Mouse (Mus musculus): ENCODE data around the gene Tm9sf2. TPM values are rescaled to one million over a fixed set of nuclear protein-coding genes. Genes with fewer than 3 reads are reported as not detected.

Gene Tm9sf2
- polyA plus RNA-seq, 1 experiment from 2014 or later = 214 TPM

GRCm38 (mm10) chr14:122183974-122184373 lies 77.1 kb downstream of the Tm9sf2 start:
- WGBS = 83% methylated on average over 11 of the region's 11 CpGs

GRCm38 (mm10) chr14:122188250-122188649 lies 81.4 kb downstream of the Tm9sf2 start:
- 75% methylated on average over 5 of the region's 5 CpGs for WGBS
- H3K27ac ChIP-seq (ENCODE audit: low read length) = no peak overlapping the region
- no peak overlapping the region for H3K4me3 ChIP-seq (ENCODE audit: low read length)
- H3K4me1 ChIP-seq (ENCODE audit: insufficient read depth, low read length) = no peaks in the 10 kb centered on the region
- no peak overlapping the region for H3K9ac ChIP-seq (replicated peaks; ENCODE audit: low read length)
- no peaks in the 10 kb centered on the region for H3K9me3 ChIP-seq (ENCODE audit: low read length)
- H3K27me3 ChIP-seq (ENCODE audit: insufficient read depth, low read length) = no peaks in the 10 kb centered on the region
- no peak overlapping the region for H3K4me2 ChIP-seq (replicated peaks; ENCODE audit: low read depth, low read length)
- H3K36me3 ChIP-seq (ENCODE audit: insufficient read depth, low read length) = no peaks in the 10 kb centered on the region
- ATAC-seq (ENCODE audit: low FRiP score, low TSS enrichment) = no peak

More at GRCm38 (mm10) chr14:122183974-122184373, 77.1 kb downstream of the Tm9sf2 start:
- no peaks in the 10 kb centered on the region for H3K27me3 ChIP-seq (ENCODE audit: insufficient read depth, low read length)
- no peak for ATAC-seq (ENCODE audit: low FRiP score, low TSS enrichment)
- 0 out of 2 replicates have a peak, but pooled peaks cover 6% of the 10 kb centered on the region for H3K4me1 ChIP-seq (ENCODE audit: insufficient read depth, low read length)
- H3K9me3 ChIP-seq (ENCODE audit: low read length) = no peaks in the 10 kb centered on the region
- H3K4me3 ChIP-seq (ENCODE audit: low read length) = no peak overlapping the region
- H3K9ac ChIP-seq (replicated peaks; ENCODE audit: low read length) = no peak overlapping the region
- H3K27ac ChIP-seq (ENCODE audit: low read length) = no peak overlapping the region
- H3K36me3 ChIP-seq (ENCODE audit: insufficient read depth, low read length) = no peaks in the 10 kb centered on the region
- no peak overlapping the region for H3K4me2 ChIP-seq (replicated peaks; ENCODE audit: low read depth, low read length)

- Histone ChIP-seq H3K4me2 (replicated peaks; ENCODE audit: low read depth, low read length) (no peak overlapping the region), H3K27me3 (ENCODE audit: insufficient read depth, low read length) (no peaks in the 10 kb centered on the region), H3K27ac (ENCODE audit: low read length) (no peak overlapping the region), H3K4me3 (ENCODE audit: low read length) (no peak overlapping the region), H3K4me1 (ENCODE audit: insufficient read depth, low read length) (no peaks in the 10 kb centered on the region), H3K9ac (replicated peaks; ENCODE audit: low read length) (no peak overlapping the region), H3K36me3 (ENCODE audit: insufficient read depth, low read length) (no peaks in the 10 kb centered on the region), H3K9me3 (ENCODE audit: low read length) (no peaks in the 10 kb centered on the region)
- 84% methylated on average over 5 of the region's 5 CpGs for WGBS
- ATAC-seq (ENCODE audit: low FRiP score, low TSS enrichment) = no peak
Measured at GRCm38 (mm10) chr14:122189901-122190300, 83.1 kb downstream of the Tm9sf2 start.

GRCm38 (mm10) chr14:122190527-122190926 lies 83.7 kb downstream of the Tm9sf2 start:
- no peak for ATAC-seq (ENCODE audit: low FRiP score, low TSS enrichment)
- 23% methylated on average over 2 of the region's 2 CpGs for WGBS

GRCm38 (mm10) chr14:122190941-122191510 lies 84.2 kb downstream of the Tm9sf2 start:
- ATAC-seq (ENCODE audit: low FRiP score, low TSS enrichment) = peak; percentile 76
- H3K4me2 ChIP-seq (replicated peaks; ENCODE audit: low read depth, low read length) = no peak overlapping the region
- WGBS = 17% methylated on average over 7 of the region's 7 CpGs

More at GRCm38 (mm10) chr14:122190527-122190926, 83.7 kb downstream of the Tm9sf2 start:
- no peaks in the 10 kb centered on the region for H3K27me3 ChIP-seq (ENCODE audit: insufficient read depth, low read length)
- no peak overlapping the region for H3K9ac ChIP-seq (replicated peaks; ENCODE audit: low read length)
- no peaks in the 10 kb centered on the region for H3K9me3 ChIP-seq (ENCODE audit: low read length)
- H3K27ac ChIP-seq (ENCODE audit: low read length) = no peak overlapping the region
- no peaks in the 10 kb centered on the region for H3K4me1 ChIP-seq (ENCODE audit: insufficient read depth, low read length)
- H3K4me2 ChIP-seq (replicated peaks; ENCODE audit: low read depth, low read length) = no peak overlapping the region
- no peak overlapping the region for H3K4me3 ChIP-seq (ENCODE audit: low read length)
- no peaks in the 10 kb centered on the region for H3K36me3 ChIP-seq (ENCODE audit: insufficient read depth, low read length)

GRCm38 (mm10) chr14:122194630-122195029 lies 87.8 kb downstream of the Tm9sf2 start:
- no peak overlapping the region for H3K27ac ChIP-seq (ENCODE audit: low read length)
- no peaks in the 10 kb centered on the region for H3K36me3 ChIP-seq (ENCODE audit: insufficient read depth, low read length)
- WGBS = 96% methylated on average over 8 of the region's 8 CpGs
- H3K9ac ChIP-seq (replicated peaks; ENCODE audit: low read length) = no peak overlapping the region
- H3K27me3 ChIP-seq (ENCODE audit: insufficient read depth, low read length) = no peaks in the 10 kb centered on the region
- peaks cover 8% of the 10 kb centered on the region; the same call in 1 of the 2 replicates for H3K9me3 ChIP-seq (ENCODE audit: low read length)
- H3K4me3 ChIP-seq (ENCODE audit: low read length) = no peak overlapping the region
- ATAC-seq (ENCODE audit: low FRiP score, low TSS enrichment) = no peak
- H3K4me1 ChIP-seq (ENCODE audit: insufficient read depth, low read length) = no peaks in the 10 kb centered on the region
- H3K4me2 ChIP-seq (replicated peaks; ENCODE audit: low read depth, low read length) = no peak overlapping the region

More at GRCm38 (mm10) chr14:122190941-122191510, 84.2 kb downstream of the Tm9sf2 start:
- H3K4me1 ChIP-seq (ENCODE audit: insufficient read depth, low read length) = no peaks in the 10 kb centered on the region
- H3K9me3 ChIP-seq (ENCODE audit: low read length) = no peaks in the 10 kb centered on the region
- H3K36me3 ChIP-seq (ENCODE audit: insufficient read depth, low read length) = no peaks in the 10 kb centered on the region
- H3K9ac ChIP-seq (replicated peaks; ENCODE audit: low read length) = no peak overlapping the region
- H3K4me3 ChIP-seq (ENCODE audit: low read length) = no peak overlapping the region
- no peak overlapping the region for H3K27ac ChIP-seq (ENCODE audit: low read length)
- no peaks in the 10 kb centered on the region for H3K27me3 ChIP-seq (ENCODE audit: insufficient read depth, low read length)

GRCm38 (mm10) chr14:122196851-122197250 lies 90.0 kb downstream of the Tm9sf2 start:
- Histone ChIP-seq H3K4me2 (replicated peaks; ENCODE audit: low read depth, low read length) (no peak overlapping the region), H3K4me3 (ENCODE audit: low read length) (no peak overlapping the region), H3K9me3 (ENCODE audit: low read length) (peaks cover 8% of the 10 kb centered on the region; the same call in 1 of the 2 replicates), H3K4me1 (ENCODE audit: insufficient read depth, low read length) (no peaks in the 10 kb centered on the region), H3K36me3 (ENCODE audit: insufficient read depth, low read length) (no peaks in the 10 kb centered on the region), H3K27ac (ENCODE audit: low read length) (no peak overlapping the region), H3K27me3 (ENCODE audit: insufficient read depth, low read length) (no peaks in the 10 kb centered on the region), H3K9ac (replicated peaks; ENCODE audit: low read length) (no peak overlapping the region)
- WGBS = 81% methylated on average over 6 of the region's 6 CpGs
- no peak for ATAC-seq (ENCODE audit: low FRiP score, low TSS enrichment)

- H3K27me3 ChIP-seq (ENCODE audit: insufficient read depth, low read length) = no peaks in the 10 kb centered on the region
- H3K36me3 ChIP-seq (ENCODE audit: insufficient read depth, low read length) = no peaks in the 10 kb centered on the region
- H3K27ac ChIP-seq (ENCODE audit: low read length) = no peak overlapping the region
- H3K9me3 ChIP-seq (ENCODE audit: low read length) = peaks cover 8% of the 10 kb centered on the region; the same call in 1 of the 2 replicates
- no peak overlapping the region for H3K4me3 ChIP-seq (ENCODE audit: low read length)
- no peak overlapping the region for H3K4me2 ChIP-seq (replicated peaks; ENCODE audit: low read depth, low read length)
- ATAC-seq (ENCODE audit: low FRiP score, low TSS enrichment) = no peak
- WGBS = 62% methylated on average over 14 of the region's 14 CpGs
- no peaks in the 10 kb centered on the region for H3K4me1 ChIP-seq (ENCODE audit: insufficient read depth, low read length)
- H3K9ac ChIP-seq (replicated peaks; ENCODE audit: low read length) = no peak overlapping the region
Measured at GRCm38 (mm10) chr14:122200247-122200885, 93.5 kb downstream of the Tm9sf2 start.

GRCm38 (mm10) chr14:122209177-122209576 lies 102.3 kb downstream of the Tm9sf2 start:
- H3K27me3 ChIP-seq (ENCODE audit: insufficient read depth, low read length) = no peaks in the 10 kb centered on the region
- H3K27ac ChIP-seq (ENCODE audit: low read length) = no peak overlapping the region
- WGBS = 78% methylated on average over 5 of the region's 5 CpGs
- H3K9ac ChIP-seq (replicated peaks; ENCODE audit: low read length) = no peak overlapping the region
- H3K4me3 ChIP-seq (ENCODE audit: low read length) = no peak overlapping the region
- no peak overlapping the region for H3K4me2 ChIP-seq (replicated peaks; ENCODE audit: low read depth, low read length)
- H3K4me1 ChIP-seq (ENCODE audit: insufficient read depth, low read length) = no peaks in the 10 kb centered on the region
- no peak for ATAC-seq (ENCODE audit: low FRiP score, low TSS enrichment)
- H3K9me3 ChIP-seq (ENCODE audit: low read length) = no peaks in the 10 kb centered on the region
- H3K36me3 ChIP-seq (ENCODE audit: insufficient read depth, low read length) = no peaks in the 10 kb centered on the region
